Mouse (Mus musculus) layer of hippocampus, adult 2 months (tissue): Measurements from ENCODE around the gene Ppp4r2. TPM values are rescaled to one million over a fixed set of nuclear protein-coding genes. Genes with fewer than 3 reads are reported as not detected.

Experiments
- DNase-seq, 2 experiments: peaks; one replicate each; pipeline ENCODE4 v3.0.0; 2022; ENCODE audit warnings: low spot score in 2 of 2
- H3K27ac ChIP-seq: fragments of 200-600 bp; 2 replicates; pipeline ENCODE4 v1.8.1; 2022
- H3K4me3 ChIP-seq: fragments of 200-600 bp; 2 replicates; pipeline ENCODE4 v1.8.1; 2022; ENCODE audit warnings: mild to moderate bottlenecking
- CTCF ChIP-seq: fragments of 200-600 bp; conservative IDR thresholded peaks from 2 replicates; pipeline ENCODE4 v1.8.1; 2022; ENCODE audit warnings: antibody characterized with exemption, mild to moderate bottlenecking, moderate library complexity
- total RNA-seq, 2 experiments: library from RNA; stranded (reverse); gene quantifications; 2 replicates each; pipeline ENCODE4 v1.2.3; 2021

Gene Ppp4r2
- total RNA-seq, 2 experiments from 2014 or later = 69.4 to 85.4 TPM

DNA sequence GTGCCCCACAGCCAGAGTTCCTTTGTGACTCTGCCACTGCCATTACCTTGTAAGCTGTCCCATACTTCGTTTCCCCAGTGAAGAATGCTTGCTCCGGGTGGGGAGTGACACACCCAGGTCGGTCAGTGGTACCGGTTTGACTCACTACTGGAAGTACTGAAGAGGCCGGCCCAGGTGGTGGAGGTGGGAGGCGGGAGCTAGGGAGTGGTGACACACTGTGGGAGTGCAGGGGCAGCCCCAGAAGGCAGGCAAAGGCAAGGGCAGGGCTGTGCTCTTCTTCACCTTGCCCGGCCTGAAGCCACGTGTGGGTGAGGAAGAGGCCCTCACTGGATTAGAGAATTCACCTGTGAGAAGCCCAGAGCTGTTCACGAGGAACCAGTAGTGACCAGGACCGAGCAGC, 46.2 kb downstream of the Ppp4r2 start:
- no peak overlapping the region for H3K4me3 ChIP-seq
- no peak for DNase-seq
- H3K27ac ChIP-seq = no peak overlapping the region
- TF ChIP-seq CTCF = no peak

DNA sequence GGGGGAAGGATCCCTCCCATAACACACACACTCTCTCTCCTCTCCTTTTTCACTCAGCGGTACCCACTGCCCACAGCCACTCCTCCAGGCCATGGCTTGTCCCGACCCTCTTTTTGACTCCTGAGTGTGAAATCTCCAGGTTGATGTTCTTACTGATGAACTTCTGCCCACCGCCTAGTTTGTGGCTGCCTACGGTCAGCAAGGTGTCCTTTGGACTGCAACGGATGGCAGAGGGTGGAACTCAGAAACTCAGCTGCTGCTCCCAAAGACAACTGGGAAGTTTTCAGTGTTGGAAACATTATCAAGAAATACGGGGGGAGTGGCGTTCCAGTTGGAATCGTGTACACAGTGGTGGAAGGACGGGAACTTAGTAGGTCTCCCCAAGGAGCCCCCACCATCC, 48.2 kb downstream of the Ppp4r2 start:
- H3K27ac ChIP-seq = no peak overlapping the region
- DNase-seq = no peak
- TF ChIP-seq CTCF = no peak
- H3K4me3 ChIP-seq = no peak overlapping the region

DNA sequence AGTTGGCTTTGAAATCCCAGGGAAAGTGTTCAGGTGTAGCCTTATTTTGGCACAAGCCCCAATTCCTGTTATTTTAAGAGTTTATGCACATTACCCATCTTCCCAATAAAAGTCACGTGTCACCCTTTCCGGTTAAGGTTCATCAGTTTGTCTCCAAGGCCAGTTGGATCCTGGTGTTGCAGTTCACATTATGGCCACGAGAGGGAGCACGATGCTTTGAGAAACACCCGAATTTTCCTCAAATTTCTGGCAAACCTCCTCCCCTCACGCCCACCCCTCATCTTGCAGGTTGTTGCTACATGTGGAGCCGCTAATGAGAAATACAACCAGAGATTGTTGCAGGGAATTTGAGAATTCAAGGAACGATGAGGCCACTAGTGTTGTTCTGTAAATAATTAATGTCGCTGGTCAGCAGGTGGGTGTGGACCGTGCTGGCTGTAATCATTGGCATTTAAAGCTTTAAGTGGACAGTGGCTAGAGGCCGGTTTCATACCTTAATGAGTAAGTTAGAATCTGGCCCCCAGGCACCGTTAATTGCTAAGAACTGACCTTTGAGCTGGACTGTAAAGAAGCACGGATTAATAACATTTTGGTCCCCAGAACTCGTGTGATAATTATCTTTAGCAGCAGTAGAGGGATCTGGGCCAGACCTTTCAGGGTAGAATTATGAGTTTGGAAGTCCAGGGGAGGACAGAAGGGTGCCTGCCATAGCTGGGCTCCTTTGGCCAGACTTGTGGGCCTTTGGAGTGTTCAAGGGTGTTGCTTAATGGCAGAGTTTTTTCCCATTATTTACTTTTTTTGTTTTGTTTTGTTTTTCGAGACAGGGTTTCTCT, 49.2 kb downstream of the Ppp4r2 start:
- H3K27ac ChIP-seq = no peak overlapping the region
- peak; percentile 98 for TF ChIP-seq CTCF
- peak; percentile 46 to 84 for DNase-seq
- peak overlapping the region; percentile 32; the same call in 1 of the 2 replicates for H3K4me3 ChIP-seq

DNA sequence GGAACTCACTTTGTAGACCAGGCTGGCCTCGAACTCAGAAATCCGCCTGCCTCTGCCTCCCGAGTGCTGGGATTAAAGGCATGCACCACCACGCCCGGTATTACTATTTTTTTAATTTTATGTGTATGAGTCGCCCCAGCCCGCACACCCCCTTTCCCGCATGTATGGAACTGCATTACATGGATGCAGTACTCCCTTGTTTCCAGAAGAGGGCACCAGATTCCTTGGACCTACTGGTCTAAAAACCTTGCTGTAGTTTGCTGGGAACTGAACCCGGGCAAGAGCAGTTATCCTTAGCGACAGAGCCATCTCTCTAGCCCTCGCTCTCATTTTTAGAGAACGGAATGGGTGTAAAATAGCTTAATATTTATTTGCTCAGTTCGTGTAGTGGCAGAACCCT, 49.8 kb downstream of the Ppp4r2 start:
- no peak for DNase-seq
- Histone ChIP-seq H3K4me3 (no peak overlapping the region), H3K27ac (no peak overlapping the region)
- TF ChIP-seq CTCF = peak; percentile 77

DNA sequence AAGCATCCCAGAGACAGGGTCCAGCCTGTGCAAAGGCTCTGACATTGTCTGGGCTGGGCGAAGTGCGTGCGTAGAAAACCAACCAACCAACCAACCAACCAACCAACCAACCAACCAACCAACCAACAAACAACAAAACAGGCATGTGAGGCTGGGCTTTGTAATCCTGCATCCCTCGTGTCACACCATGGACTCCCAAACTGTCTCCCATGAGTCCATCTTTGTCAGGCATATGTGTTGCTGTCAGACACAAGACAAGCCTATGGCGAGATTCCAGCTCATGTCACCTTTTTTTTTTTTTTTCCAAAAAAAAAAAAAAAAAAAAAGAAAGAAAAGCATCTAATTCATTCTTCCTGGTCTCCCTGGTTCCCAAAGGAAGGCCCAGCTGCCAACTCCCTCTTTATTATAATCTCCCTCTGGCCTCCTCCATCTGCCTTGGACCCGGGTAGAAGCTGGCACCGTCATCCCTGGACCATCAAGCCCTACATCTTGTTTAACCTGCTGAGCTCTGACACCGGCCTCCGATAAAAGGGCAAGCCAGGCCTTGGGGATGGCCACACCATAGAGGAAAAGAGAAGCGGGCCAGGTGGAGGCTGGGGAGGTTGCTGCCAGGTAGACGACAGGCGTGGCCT, 51.3 kb downstream of the Ppp4r2 start:
- no peak overlapping the region for H3K27ac ChIP-seq
- DNase-seq = no peak

DNA sequence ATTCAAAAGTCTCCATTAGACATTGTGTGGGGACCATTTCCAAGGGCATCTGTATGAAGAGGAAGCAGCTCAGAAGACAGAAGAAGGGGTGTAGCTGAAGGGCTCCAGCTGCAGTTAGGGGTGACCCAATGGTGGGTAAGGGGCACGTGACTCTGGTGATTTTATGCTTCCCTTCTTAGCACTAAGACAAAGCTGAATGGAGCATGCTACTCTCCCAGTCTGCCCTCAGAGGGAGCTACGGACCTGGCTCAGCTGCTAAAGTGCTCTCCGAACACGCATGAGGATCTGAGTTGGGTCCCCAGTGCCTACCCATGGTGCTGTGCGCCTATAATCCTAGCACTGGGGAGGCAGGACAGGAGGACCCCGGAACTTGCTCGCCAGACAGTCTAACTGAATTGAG, 52.0 kb downstream of the Ppp4r2 start:
- no peak for DNase-seq
- Histone ChIP-seq H3K4me3 (no peak overlapping the region), H3K27ac (no peak overlapping the region)
- peak; percentile 69 for TF ChIP-seq CTCF

More for the DNA sequence above, 51.3 kb downstream of the Ppp4r2 start:
- H3K4me3 ChIP-seq = no peak overlapping the region
- no peak for TF ChIP-seq CTCF

DNA sequence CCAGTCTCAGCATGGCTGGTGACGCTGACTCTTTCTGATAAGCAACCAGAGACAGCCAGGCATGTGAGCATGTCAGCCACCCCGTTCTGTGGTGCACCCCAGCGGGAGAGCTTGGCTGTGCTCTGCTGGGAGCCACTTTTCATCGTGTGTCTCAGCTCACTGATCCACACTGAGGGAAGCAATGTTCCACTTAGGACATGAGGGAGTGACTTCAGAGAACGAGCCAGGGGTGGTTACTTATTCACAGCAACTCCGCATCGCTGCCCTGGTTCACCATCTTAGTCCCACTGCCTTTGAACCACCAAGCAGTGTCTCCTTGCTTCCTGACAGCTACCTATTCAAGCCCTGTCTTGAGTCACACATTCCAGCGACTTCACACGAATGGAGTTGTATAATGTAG, 53.6 kb downstream of the Ppp4r2 start:
- no peak overlapping the region for H3K4me3 ChIP-seq
- no peak overlapping the region for H3K27ac ChIP-seq
- no peak for TF ChIP-seq CTCF
- no peak for DNase-seq

DNA sequence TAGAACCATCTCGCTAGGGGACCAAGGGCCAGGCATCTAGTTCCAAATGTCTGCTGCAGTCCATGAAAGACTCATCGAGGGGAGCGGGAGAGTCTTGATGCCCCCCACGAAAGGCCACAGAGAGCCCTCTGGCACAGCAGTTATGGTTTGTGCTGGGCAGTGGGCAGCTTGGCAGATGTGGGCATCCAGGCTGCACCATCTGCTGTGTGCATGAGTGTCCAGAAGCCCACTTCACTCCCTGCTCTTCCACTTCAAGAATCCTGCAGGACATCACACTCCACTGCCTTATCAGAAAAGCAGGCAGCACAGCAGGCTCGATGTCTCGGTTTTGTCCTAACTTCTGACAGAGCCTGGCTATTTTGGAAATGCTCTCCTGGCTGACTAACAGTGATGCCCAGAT, 55.9 kb downstream of the Ppp4r2 start:
- Histone ChIP-seq H3K4me3 (no peak overlapping the region), H3K27ac (no peak overlapping the region)
- DNase-seq = no peak
- TF ChIP-seq CTCF = no peak

DNA sequence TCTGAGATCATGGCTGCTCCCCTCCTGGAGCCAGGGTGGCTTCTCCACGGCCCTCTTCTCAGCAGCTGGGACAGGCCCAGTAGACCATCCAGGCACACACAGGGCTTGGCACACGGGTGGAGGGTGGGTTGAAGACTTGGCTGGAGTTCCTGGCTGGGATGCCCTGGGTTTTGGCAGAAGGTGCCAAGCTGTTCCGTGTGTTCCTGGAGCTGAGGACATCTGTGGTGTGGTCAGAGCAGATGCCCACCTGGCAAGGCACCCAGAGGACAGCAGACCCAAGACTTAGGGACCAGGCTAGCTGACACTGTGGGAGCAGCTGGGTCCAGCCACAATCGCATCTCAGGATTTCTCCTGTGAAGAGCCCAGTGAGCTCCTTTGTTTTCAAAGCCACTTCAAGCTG, 59.1 kb downstream of the Ppp4r2 start:
- H3K4me3 ChIP-seq = no peak overlapping the region
- peak; percentile 12 to 57 for DNase-seq
- TF ChIP-seq CTCF = no peak
- H3K27ac ChIP-seq = 0 out of 2 replicates have a peak overlapping the region, but pooled peaks have one; percentile 0

DNA sequence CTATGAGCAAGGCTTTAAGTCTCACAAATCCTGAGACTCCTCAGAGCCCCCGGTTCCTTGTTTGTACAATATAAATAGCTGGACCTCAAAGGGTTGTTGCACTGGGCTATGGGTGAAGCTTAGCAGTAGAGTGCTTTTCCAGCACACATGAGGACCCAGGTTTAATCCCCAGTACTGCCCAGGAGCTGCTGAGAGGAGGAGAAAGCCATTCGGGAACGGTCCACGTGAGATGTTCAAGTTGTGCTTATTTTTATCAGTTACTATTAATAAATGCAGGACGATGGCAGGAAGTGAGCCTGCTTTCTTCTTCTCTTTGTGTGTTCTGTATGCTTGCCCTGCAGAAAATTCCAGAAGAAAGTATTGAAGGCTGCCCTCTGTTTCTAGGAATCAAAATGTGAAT, 59.7 kb downstream of the Ppp4r2 start:
- no peak for DNase-seq
- Histone ChIP-seq H3K27ac (no peak overlapping the region), H3K4me3 (no peak overlapping the region)
- no peak for TF ChIP-seq CTCF

DNA sequence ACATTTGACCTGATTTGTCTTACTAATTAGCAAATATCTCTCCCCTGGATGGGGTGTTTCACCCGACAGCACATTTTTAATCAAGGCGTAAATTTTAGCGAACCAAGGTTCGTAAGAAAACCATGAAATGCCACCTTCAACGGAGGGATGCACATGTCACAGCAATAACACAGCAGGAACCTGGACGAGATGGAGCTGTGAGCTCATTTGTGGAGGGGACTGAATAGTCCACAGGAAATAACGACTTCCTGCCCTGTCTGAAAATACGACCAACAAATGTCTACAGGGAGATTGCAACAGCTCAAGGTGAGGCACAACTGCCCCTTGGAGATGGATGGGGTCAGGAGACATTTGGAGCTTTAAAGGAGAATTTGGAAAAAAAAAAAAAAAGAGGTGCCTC, 61.8 kb downstream of the Ppp4r2 start:
- TF ChIP-seq CTCF = no peak
- Histone ChIP-seq H3K27ac (no peak overlapping the region), H3K4me3 (no peak overlapping the region)
- DNase-seq = no peak

DNA sequence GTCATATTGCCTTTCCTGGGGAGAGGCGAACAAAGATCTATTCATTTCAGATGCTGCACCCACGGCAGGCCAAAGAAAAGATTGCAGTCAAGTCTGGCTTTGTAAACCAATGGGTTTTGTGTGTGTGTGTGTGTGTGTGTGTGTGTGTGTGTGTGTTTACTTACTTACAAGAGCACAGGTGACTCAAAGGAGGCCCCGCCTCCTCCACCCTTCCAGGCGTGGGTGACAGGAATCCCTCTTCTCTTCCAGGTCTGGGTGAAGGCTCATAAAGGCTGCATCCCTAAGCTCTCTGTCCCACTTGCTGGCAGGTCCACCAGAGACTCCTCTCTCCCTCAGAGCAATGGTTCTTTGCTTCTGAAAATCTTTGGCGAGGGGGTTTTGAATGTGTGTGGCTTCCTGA, 63.5 kb downstream of the Ppp4r2 start:
- DNase-seq = no peak
- TF ChIP-seq CTCF = no peak
- no peak overlapping the region for H3K27ac ChIP-seq
- H3K4me3 ChIP-seq = no peak overlapping the region

DNA sequence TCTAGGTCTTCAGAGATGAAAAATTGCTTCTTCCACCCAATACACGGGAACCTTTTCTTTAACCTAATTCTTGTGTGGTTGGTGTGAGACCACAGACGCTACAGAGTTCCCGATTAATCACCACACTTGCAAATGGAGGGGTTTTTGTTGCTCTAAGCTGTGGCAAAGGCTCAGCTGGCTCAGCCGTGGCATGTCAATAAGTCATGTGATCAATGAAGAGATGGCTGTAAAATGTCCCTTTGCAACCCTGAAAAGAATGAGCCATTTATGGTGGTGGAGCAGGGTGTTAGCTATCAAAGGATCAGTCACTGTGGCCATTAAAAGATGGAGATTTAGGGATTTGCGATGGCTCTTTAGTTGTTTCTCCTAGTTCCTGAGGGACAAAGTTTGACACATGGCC, 71.0 kb downstream of the Ppp4r2 start:
- TF ChIP-seq CTCF = no peak
- no peak for DNase-seq
- no peak overlapping the region for H3K27ac ChIP-seq

More for the DNA sequence above, 71.0 kb downstream of the Ppp4r2 start:
- no peak overlapping the region for H3K4me3 ChIP-seq
